Mouse (Mus musculus): ENCODE data around the gene Plscr3. TPM values are rescaled to one million over a fixed set of nuclear protein-coding genes. Genes with fewer than 3 reads are reported as not detected.

Plscr3 gene
- total RNA-seq, 2 experiments from 2014 or later: 17.1 to 19.8 TPM

GRCm38 (mm10) chr11:69835326-69835965 is 10.7 kb upstream of the Plscr3 start:
- H3K27ac ChIP-seq: peak overlapping the region; percentile 53
- TF ChIP-seq CTCF (conservative IDR thresholded peaks at IDR 0.05): no peak
- peak overlapping the region; percentile 79 for H3K4me3 ChIP-seq
- DNase-seq (ENCODE audit: low spot score in 2 of 2): no peak

GRCm38 (mm10) chr11:69835966-69836335 is 10.2 kb upstream of the Plscr3 start:
- Histone ChIP-seq H3K4me3 (peak overlapping the region; percentile 79), H3K27ac (peak overlapping the region; percentile 95; the same call in 1 of the 2 replicates)
- DNase-seq (ENCODE audit: low spot score in 2 of 2): no peak
- no peak for TF ChIP-seq CTCF (conservative IDR thresholded peaks at IDR 0.05)

GRCm38 (mm10) chr11:69836703-69837576 is 9.2 kb upstream of the Plscr3 start:
- H3K27ac ChIP-seq: peak overlapping the region; percentile 95
- TF ChIP-seq CTCF (conservative IDR thresholded peaks at IDR 0.05): 0 out of 2 replicates have a peak, but pooled peaks have one; percentile 2
- peak; percentile 25 to 52 for DNase-seq (ENCODE audit: low spot score in 2 of 2)
- H3K4me3 ChIP-seq: peak overlapping the region; percentile 79

- peak; percentile 44 for TF ChIP-seq CTCF (conservative IDR thresholded peaks at IDR 0.05)
- Histone ChIP-seq H3K27ac (peak within 1 kb of the TSS; percentile 95), H3K4me3 (peak within 1 kb of the TSS; percentile 79)
- no peak for DNase-seq (ENCODE audit: low spot score in 2 of 2)
Measured at GRCm38 (mm10) chr11:69837604-69837951, 8.6 kb upstream of the Plscr3 start, which contains the start of gene Nlgn2. Nlgn2 (minus strand) TSS chr11:69837784.

GRCm38 (mm10) chr11:69837952-69838713 is 8.0 kb upstream of the Plscr3 start, which contains the start of gene Tmem256:
Tmem256 (plus strand) TSS chr11:69838514.
- TF ChIP-seq CTCF (conservative IDR thresholded peaks at IDR 0.05): no peak
- Histone ChIP-seq H3K4me3 (peak within 1 kb of the TSS; percentile 79), H3K27ac (peak within 1 kb of the TSS; percentile 95)
- DNase-seq (ENCODE audit: low spot score in 2 of 2): peak; percentile 94 to 99

GRCm38 (mm10) chr11:69838714-69839104 is 7.5 kb upstream of the Plscr3 start:
- H3K4me3 ChIP-seq: peak overlapping the region; percentile 79
- TF ChIP-seq CTCF (conservative IDR thresholded peaks at IDR 0.05): no peak
- peak overlapping the region; percentile 95 for H3K27ac ChIP-seq
- no peak for DNase-seq (ENCODE audit: low spot score in 2 of 2)

GRCm38 (mm10) chr11:69846738-69847688 is 837 bp downstream of the Plscr3 start:
- no peak for DNase-seq (ENCODE audit: low spot score in 2 of 2)
- Histone ChIP-seq H3K4me3 (peak overlapping the region; percentile 96), H3K27ac (peak overlapping the region; percentile 92)
- TF ChIP-seq CTCF (conservative IDR thresholded peaks at IDR 0.05): no peak

GRCm38 (mm10) chr11:69848021-69848420 is 1.8 kb downstream of the Plscr3 start:
- Histone ChIP-seq H3K4me3 (no peak overlapping the region), H3K27ac (no peak overlapping the region)
- TF ChIP-seq CTCF (conservative IDR thresholded peaks at IDR 0.05): no peak
- DNase-seq (ENCODE audit: low spot score in 2 of 2): no peak

GRCm38 (mm10) chr11:69849128-69849527 is 3.0 kb downstream of the Plscr3 start:
- TF ChIP-seq CTCF (conservative IDR thresholded peaks at IDR 0.05): no peak

GRCm38 (mm10) chr11:69849884-69850283 is 3.7 kb downstream of the Plscr3 start:
- H3K4me3 ChIP-seq: no peak overlapping the region
- no peak for DNase-seq (ENCODE audit: low spot score in 2 of 2)
- no peak for TF ChIP-seq CTCF (conservative IDR thresholded peaks at IDR 0.05)
- H3K27ac ChIP-seq: no peak overlapping the region

More at GRCm38 (mm10) chr11:69849128-69849527, 3.0 kb downstream of the Plscr3 start:
- DNase-seq (ENCODE audit: low spot score in 2 of 2): no peak
- H3K27ac ChIP-seq: no peak overlapping the region
- H3K4me3 ChIP-seq: no peak overlapping the region

GRCm38 (mm10) chr11:69850754-69851153 is 4.6 kb downstream of the Plscr3 start:
- TF ChIP-seq CTCF (conservative IDR thresholded peaks at IDR 0.05): no peak
- DNase-seq (ENCODE audit: low spot score in 2 of 2): no peak
- Histone ChIP-seq H3K27ac (no peak overlapping the region), H3K4me3 (no peak overlapping the region)

- no peak overlapping the region for H3K4me3 ChIP-seq
- no peak for DNase-seq (ENCODE audit: low spot score in 2 of 2)
- no peak for TF ChIP-seq CTCF (conservative IDR thresholded peaks at IDR 0.05)
- H3K27ac ChIP-seq: no peak overlapping the region
Measured at GRCm38 (mm10) chr11:69853994-69854393, 7.8 kb downstream of the Plscr3 start.

Measured in layer of hippocampus, adult 2 months (tissue).